Mouse (Mus musculus): ENCODE results near the gene Olfr310.

The Olfr310 gene

GRCm38 (mm10) chr7:86277072-86277471, at the start of gene Olfr310:
Gene Olfr310 (minus strand): TSS chr7:86277172.
- no peak for DNase-seq (ENCODE audit: extremely low read depth, low read depth)

DNA sequence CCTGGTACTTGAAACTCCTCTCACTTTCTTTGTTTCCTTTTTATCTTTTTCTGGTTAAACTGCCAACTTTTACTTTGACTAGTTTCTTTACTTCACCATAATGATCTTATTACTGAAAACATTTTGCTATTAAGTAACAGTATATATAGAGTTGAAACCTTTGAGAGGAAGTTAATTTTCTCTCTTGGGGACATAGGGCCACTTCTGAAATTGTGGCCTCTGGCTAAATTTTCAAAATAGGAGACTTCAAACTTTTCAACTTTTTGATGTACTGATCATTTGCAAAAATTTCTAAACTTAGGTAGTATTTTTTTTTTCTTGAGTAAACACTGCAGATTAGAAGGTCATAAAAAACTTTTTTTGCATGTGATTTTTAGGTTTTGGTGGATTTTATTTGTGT, 48.6 kb upstream of the Olfr310 start, which contains the start of gene Olfr308:
Gene Olfr308 (minus strand): TSS at position 101 of the 400 bp plus-strand sequence.
- DNase-seq (ENCODE audit: extremely low read depth, low read depth), result no peak

DNA sequence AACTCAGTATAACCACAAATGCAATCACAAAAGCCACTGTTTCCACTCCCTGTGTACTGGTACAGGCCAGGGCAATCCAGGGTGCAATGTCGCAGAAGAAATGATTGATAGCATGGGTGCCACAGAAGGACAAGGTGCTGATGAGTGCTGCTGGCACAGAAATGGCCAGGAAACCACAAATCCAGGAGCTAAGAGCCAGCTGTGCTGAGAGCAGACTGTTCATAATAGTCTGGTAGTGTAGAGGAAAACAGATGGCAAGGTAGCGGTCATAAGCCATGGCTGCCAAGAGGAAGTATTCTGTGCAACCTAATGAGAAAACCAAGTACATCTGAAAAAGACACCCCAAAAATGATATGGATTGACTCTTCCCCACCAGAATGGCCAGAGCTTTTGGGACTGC, 44.4 kb upstream of the Olfr310 start:
- DNase-seq (ENCODE audit: extremely low read depth, low read depth), result no peak

DNA sequence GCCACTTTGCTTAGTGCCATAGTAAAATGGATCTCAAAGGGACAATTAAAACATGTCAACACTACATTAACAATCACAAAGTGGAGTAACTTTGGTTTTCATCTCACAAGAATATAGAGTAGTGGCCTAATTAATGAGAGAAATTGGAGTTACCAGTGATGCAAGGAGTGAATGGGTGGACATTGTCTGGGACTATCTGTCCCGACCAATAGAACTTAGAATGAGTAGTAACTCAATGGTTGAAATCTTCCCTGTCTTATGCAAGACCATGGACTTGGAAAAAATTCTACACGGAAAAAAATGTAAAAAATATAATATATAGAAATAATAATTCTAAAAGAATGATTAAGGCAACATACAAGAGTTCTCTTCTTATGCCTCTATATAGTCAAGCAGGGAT, 36.6 kb upstream of the Olfr310 start, which contains the start of gene Olfr309:
Gene Olfr309 (minus strand): TSS at position 101 of the 400 bp plus-strand sequence.
- DNase-seq (ENCODE audit: extremely low read depth, low read depth), result no peak

- no peak for DNase-seq (ENCODE audit: extremely low read depth, low read depth)
These were observed 30.8 kb downstream of the Olfr310 start, which contains the start of gene Vmn2r76 for GRCm38 (mm10) chr7:86246208-86246607. Gene Vmn2r76 (minus strand): TSS chr7:86246308.

All from MEL-GATA-1-ER (cell line).